Mouse (Mus musculus) liver, embryonic 14.5 days (tissue): ENCODE data around the gene Fuca1.

Source experiments
- CTCF ChIP-seq: IDR thresholded peaks from 2 replicates; pipeline ENCODE4 v1.5.1; 2016; ENCODE audit warnings: antibody characterized with exemption, low read depth, control low read depth
- EP300 ChIP-seq: IDR thresholded peaks from 2 replicates; pipeline ENCODE4 v1.6.1; 2016; ENCODE audit warnings: antibody characterized with exemption, low read depth

- TF ChIP-seq EP300 (no peak), CTCF (no peak)
Observed at GRCm38 (mm10) chr4:135949475-135949874, 28.9 kb downstream of the Fuca1 start.
